Mouse (Mus musculus): ENCODE results near the gene Lpar5.
A peak's percentile ranks its signal among the peaks of the same experiment; 100 is the strongest.
"Not testable (repeated sequence)": the region's sequence is repeated elsewhere in the genome, so short reads cannot be mapped to it uniquely, and the experiment has no call there.

Lpar5 gene

DNA sequence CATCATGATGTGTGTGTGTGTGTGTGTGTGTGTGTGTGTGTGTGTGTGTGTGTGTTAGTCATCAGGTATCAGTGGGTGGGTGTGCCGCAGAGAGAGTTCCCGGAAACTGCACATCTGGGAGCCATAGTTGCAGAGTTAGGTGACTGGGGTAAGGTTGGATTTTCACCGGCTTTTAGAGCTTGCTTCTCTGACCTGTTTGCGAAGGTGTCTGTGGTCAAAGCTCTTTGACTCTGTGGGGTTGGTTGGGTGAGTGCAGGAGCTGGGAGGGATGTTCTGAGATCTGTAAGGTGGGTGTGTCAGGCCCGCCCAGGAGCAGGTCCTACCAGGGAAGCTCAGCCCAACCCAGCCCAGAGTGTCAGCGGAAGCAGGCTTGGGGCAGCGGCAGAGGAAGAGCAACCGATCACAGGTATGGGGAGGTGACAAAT lies at the start of gene Lpar5:
Gene Lpar5, plus strand, starts transcription at position 350 of the 425 bp plus-strand sequence.
- no peak for DNase-seq (ENCODE audit: low read depth, low spot score)

GRCm38 (mm10) chr6:125030532-125030931 lies 37.2 kb upstream of the Lpar5 start:
- DNase-seq (ENCODE audit: low read depth, low spot score): peak; percentile 69

DNA sequence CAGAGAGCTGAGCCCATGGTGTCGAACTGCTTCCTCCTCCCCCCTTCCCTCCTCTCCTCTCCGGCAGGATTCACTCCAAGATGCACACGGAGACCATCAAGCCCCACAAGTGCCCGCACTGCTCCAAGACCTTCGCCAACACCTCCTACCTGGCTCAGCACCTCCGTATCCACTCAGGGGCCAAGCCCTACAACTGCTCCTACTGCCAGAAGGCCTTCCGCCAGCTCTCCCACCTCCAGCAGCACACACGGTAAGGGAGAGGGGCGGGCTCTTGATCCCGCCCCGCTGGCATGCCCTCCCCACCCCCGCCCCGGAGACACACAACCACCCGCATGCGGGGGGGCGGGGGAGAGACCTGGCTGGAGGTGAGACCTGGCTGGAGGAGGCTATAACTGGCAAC lies 36.1 kb upstream of the Lpar5 start:
- no peak for DNase-seq (ENCODE audit: low read depth, low spot score)

DNA sequence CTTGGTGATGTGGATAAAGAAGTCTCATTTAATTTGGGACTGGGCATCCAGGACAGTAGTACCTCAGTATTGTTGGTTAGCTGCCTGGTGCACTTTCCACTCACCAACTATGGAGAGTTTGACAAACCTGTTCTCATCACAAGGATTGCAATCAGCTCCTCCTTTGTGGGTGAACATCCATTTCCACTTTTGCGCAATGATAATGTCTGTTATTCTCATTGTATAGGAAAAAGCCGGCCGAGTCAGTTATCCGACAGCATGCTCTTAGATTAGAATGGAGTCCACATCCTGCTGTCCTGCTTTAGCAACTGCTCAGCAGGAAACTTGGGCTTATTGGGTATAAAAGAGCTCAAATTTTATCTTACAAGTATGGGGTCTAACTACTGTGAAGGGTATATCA lies 29.1 kb upstream of the Lpar5 start:
- no peak for DNase-seq (ENCODE audit: low read depth, low spot score)

- no peak for DNase-seq (ENCODE audit: low read depth, low spot score)
Observed at GRCm38 (mm10) chr6:125039131-125039530, 28.6 kb upstream of the Lpar5 start.

GRCm38 (mm10) chr6:125039533-125040153 lies 28.1 kb upstream of the Lpar5 start, which contains the start of gene Ing4:
TSS of gene Ing4 (plus strand) at chr6:125039760.
- DNase-seq (ENCODE audit: low read depth, low spot score): peak; percentile 97

DNA sequence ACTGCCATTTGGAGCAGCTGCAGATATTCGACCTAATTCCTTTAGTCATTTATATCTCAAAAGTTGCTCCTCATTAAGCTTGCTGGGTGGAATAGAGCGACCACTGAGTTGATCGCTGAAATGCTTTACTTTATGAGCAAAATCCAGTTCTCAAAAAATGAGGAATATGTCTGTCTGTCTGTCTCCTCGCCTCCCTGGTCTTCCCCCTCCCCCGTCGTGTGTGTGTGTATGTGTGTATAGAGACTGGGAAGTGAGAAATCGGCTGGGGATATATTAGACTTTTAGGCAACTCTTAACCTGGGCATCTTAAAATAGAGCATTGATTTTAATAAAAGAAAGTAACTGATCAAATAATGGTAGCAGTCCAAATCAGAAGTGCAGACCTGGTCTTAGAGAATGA lies 27.5 kb upstream of the Lpar5 start:
- no peak for DNase-seq (ENCODE audit: low read depth, low spot score)

- DNase-seq (ENCODE audit: low read depth, low spot score): no peak
Observed at GRCm38 (mm10) chr6:125041047-125041446, 26.7 kb upstream of the Lpar5 start.

- no peak for DNase-seq (ENCODE audit: low read depth, low spot score)
Observed at GRCm38 (mm10) chr6:125042081-125042480, 25.6 kb upstream of the Lpar5 start.

GRCm38 (mm10) chr6:125046691-125047090 lies 21.0 kb upstream of the Lpar5 start:
- peak; percentile 85 for DNase-seq (ENCODE audit: low read depth, low spot score)

DNA sequence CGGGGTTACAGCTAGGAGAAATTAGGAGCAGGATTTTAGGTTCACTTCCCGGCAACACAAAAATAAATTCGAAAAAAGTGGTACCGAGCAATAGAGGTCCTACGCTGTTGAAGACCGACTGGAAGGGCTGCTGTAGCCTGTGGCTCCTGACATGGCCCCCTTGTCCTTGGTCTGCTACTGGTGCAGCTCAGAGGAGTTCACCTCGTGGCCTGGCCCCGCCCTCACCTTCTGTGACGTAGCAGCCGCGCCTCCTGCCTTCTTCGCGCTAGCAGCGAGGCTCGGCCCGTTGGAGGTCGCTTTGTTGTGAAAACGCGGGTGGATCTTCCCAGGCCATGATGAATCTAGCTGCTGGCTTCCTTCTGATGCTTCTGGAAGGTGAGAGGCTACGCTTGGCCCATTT lies 18.0 kb upstream of the Lpar5 start, which contains the start of gene Acrbp:
Gene Acrbp, plus strand, starts transcription at position 12 of the 400 bp plus-strand sequence.
- DNase-seq (ENCODE audit: low read depth, low spot score): no peak

GRCm38 (mm10) chr6:125051237-125051636 lies 16.5 kb upstream of the Lpar5 start:
- peak; percentile 37 for DNase-seq (ENCODE audit: low read depth, low spot score)

DNA sequence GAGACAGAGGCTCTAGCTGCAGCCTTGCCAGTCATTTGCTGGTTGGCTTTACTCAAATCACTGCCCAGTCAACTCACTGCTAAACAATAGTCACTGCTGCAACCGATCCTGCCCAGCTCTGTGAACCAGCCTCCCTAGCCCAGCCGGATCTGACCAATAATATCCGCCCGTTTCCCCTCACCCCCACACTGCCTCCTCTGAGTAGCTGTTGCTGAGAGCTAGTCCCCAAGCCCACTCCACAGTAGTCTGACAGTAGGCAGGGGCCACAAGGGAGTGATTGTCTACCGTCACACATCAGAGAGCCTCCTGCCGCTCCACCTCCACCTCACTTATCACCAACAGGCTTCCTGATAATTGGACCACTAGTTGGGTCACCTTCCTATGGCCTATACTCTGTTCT lies 6.2 kb upstream of the Lpar5 start:
- no peak for DNase-seq (ENCODE audit: low read depth, low spot score)

GRCm38 (mm10) chr6:125062511-125062910 lies 5.2 kb upstream of the Lpar5 start:
- DNase-seq (ENCODE audit: low read depth, low spot score): no peak

DNA sequence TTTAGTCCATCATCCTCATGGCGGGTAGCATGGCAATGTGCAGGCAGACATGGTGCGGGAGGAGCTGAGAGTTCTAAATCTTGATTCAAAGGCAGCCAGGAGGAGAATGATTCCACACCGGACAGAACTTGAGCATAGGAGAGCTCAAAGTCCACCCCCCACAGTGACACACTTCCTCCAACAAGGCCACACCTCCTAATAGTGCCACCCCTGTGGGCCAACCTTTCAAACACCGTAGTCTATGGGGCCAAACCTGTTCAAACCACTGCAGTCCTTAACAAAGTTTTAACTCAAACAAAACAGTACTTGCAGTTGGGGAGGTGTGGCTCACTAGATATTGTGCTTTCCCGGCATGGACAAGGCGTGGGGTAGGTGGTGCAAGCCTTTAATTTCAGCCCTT lies 3.8 kb upstream of the Lpar5 start:
- DNase-seq (ENCODE audit: low read depth, low spot score): no peak

- DNase-seq (ENCODE audit: low read depth, low spot score): not testable (repeated sequence)
Observed at GRCm38 (mm10) chr6:125065223-125065622, 2.5 kb upstream of the Lpar5 start.

- DNase-seq (ENCODE audit: low read depth, low spot score): no peak
Observed at GRCm38 (mm10) chr6:125071170-125071895, 3.6 kb downstream of the Lpar5 start.

DNA sequence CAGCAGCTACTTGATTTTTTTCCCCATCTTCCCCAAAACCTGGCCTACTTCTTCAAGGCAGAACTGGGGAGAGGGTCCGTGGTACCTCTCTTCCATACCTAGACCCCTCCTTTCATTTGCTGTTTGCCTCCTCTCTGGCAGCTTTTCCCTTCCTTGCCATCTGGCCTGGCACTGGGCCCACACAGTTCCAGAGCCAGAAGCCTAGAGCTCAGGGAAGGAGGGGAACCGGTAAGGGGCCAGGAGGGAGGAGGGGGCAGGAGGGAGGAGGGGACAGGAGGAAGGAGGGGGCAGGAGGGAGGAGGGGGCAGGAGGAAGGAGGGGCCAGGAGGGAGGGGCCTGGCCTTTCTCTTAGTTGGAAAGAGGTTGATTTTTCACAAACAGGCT lies 4.2 kb downstream of the Lpar5 start:
- DNase-seq (ENCODE audit: low read depth, low spot score): no peak

DNA sequence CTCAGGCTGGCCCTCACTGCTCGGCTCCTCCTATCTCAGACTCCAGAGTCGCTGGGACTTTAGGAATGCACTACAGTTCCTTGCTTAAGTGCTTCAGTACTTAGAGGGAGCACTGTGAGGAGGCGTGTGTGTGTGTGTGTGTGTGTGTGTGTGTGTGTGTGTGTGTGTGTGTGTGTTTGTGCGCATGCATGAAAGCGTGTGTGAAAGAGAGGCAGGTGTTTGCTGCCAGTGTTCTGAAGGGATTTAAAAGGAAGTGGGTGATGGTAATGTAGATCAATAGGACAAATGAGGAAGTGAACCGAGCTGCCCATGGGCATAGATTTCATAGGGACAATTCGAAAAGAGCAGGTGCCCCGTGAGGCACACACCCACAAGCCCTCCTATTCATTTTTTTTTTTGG lies 6.1 kb downstream of the Lpar5 start:
- DNase-seq (ENCODE audit: low read depth, low spot score): no peak

GRCm38 (mm10) chr6:125081394-125081793 lies 13.7 kb downstream of the Lpar5 start:
- no peak for DNase-seq (ENCODE audit: low read depth, low spot score)

GRCm38 (mm10) chr6:125081797-125082560 lies 14.3 kb downstream of the Lpar5 start:
- peak; percentile 97 for DNase-seq (ENCODE audit: low read depth, low spot score)

GRCm38 (mm10) chr6:125082801-125083386 lies 15.2 kb downstream of the Lpar5 start:
- no peak for DNase-seq (ENCODE audit: low read depth, low spot score)
